Mouse (Mus musculus) heart, postnatal 4 days (tissue): Measurements from ENCODE around the gene Slc7a11. TPM values are rescaled to one million over a fixed set of nuclear protein-coding genes. Genes with fewer than 3 reads are reported as not detected.

Experiments used
- DNase-seq: peaks from one replicate; pipeline ENCODE4 v3.0.0; 2021
- total RNA-seq, 2 experiments: library from RNA; stranded (reverse); gene quantifications; 2 replicates each; pipeline ENCODE4 v1.2.3; 2021

The Slc7a11 gene
- total RNA-seq, 2 experiments from 2014 or later, result 0.02 to 0.19 TPM

- peak; percentile 6 for DNase-seq
These were observed 586.6 kb downstream of the Slc7a11 start for GRCm38 (mm10) chr3:49856797-49857196.

- DNase-seq, result no peak
These were observed 589.1 kb downstream of the Slc7a11 start for GRCm38 (mm10) chr3:49854277-49854676.

GRCm38 (mm10) chr3:49842971-49843370 is 600.4 kb downstream of the Slc7a11 start:
- DNase-seq, result no peak
